Mouse (Mus musculus): ENCODE results near the gene Gm44511. TPM values are rescaled to one million over a fixed set of nuclear protein-coding genes. Genes with fewer than 3 reads are reported as not detected.
"Not testable (repeated sequence)": the region's sequence is repeated elsewhere in the genome, so short reads cannot be mapped to it uniquely, and the experiment has no call there.

Gm44511 gene
- polyA plus RNA-seq, 1 experiment: not detected

- H3K79me2 ChIP-seq (ENCODE audit: control insufficient read depth, insufficient read depth): no peaks in the 10 kb centered on the region
- no peak overlapping the region for H3K4me3 ChIP-seq
- no peak for TF ChIP-seq CEBPB (IDR thresholded peaks at IDR 0.05; ENCODE audit: insufficient read depth, poor library complexity, severe bottlenecking)
- no peak for TF ChIP-seq E2F4 (IDR thresholded peaks at IDR 0.05; ENCODE audit: insufficient read depth)
- no peak for TF ChIP-seq SRF (IDR thresholded peaks at IDR 0.05; ENCODE audit: control insufficient read depth, insufficient read length, low read depth)
- no peak for TF ChIP-seq POLR2A (IDR thresholded peaks at IDR 0.05; ENCODE audit: insufficient read length, low read depth)
- TF ChIP-seq POLR2AphosphoS2 (IDR thresholded peaks at IDR 0.05; ENCODE audit: insufficient read length, low read depth): no peak
- TF ChIP-seq MYOD1 (IDR thresholded peaks at IDR 0.05; ENCODE audit: control insufficient read depth in 1 of 3, insufficient read length in 2 of 3, low read depth in 2 of 3): no peak
- TF ChIP-seq MYOG (IDR thresholded peaks at IDR 0.05; ENCODE audit: control insufficient read depth in 1 of 3, insufficient read depth in 1 of 3, insufficient read length in 2 of 3, low read depth in 2 of 3): no peak
- no peak for TF ChIP-seq TCF3 (IDR thresholded peaks at IDR 0.05; ENCODE audit: insufficient read length, low read depth)
- no peak for TF ChIP-seq TCF12 (IDR thresholded peaks at IDR 0.05; ENCODE audit: insufficient read depth, poor library complexity, severe bottlenecking)
- TF ChIP-seq REST (IDR thresholded peaks at IDR 0.05; ENCODE audit: insufficient read depth, insufficient read length): no peak
- TF ChIP-seq USF1 (IDR thresholded peaks at IDR 0.05; ENCODE audit: low read depth): no peak
- TF ChIP-seq MAX (IDR thresholded peaks at IDR 0.05; ENCODE audit: low read depth): no peak
- H3K36me3 ChIP-seq (ENCODE audit: control insufficient read depth, insufficient read depth): no peaks in the 10 kb centered on the region
- no peak overlapping the region for H3ac ChIP-seq (ENCODE audit: control insufficient read depth, insufficient read length)
- no peak overlapping the region for H3K4me2 ChIP-seq (ENCODE audit: low read depth)
- H3K27me3 ChIP-seq (ENCODE audit: control insufficient read depth, insufficient read depth, insufficient read length): no peaks in the 10 kb centered on the region
Measured at GRCm38 (mm10) chr6:128808532-128808931, 17.6 kb downstream of the Gm44511 start.

GRCm38 (mm10) chr6:128807021-128807420 lies 19.1 kb downstream of the Gm44511 start:
- no peaks in the 10 kb centered on the region for H3K79me2 ChIP-seq (ENCODE audit: control insufficient read depth, insufficient read depth)
- TF ChIP-seq POLR2A (IDR thresholded peaks at IDR 0.05; ENCODE audit: insufficient read length, low read depth) (no peak), POLR2AphosphoS2 (IDR thresholded peaks at IDR 0.05; ENCODE audit: insufficient read length, low read depth) (no peak), SRF (IDR thresholded peaks at IDR 0.05; ENCODE audit: control insufficient read depth, insufficient read length, low read depth) (no peak), MYOD1 (IDR thresholded peaks at IDR 0.05; ENCODE audit: control insufficient read depth in 1 of 3, insufficient read length in 2 of 3, low read depth in 2 of 3) (no peak), MYOG (IDR thresholded peaks at IDR 0.05; ENCODE audit: control insufficient read depth in 1 of 3, insufficient read depth in 1 of 3, insufficient read length in 2 of 3, low read depth in 2 of 3) (no peak), USF1 (IDR thresholded peaks at IDR 0.05; ENCODE audit: low read depth) (no peak), E2F4 (IDR thresholded peaks at IDR 0.05; ENCODE audit: insufficient read depth) (no peak), MAX (IDR thresholded peaks at IDR 0.05; ENCODE audit: low read depth) (no peak), TCF3 (IDR thresholded peaks at IDR 0.05; ENCODE audit: insufficient read length, low read depth) (no peak), REST (IDR thresholded peaks at IDR 0.05; ENCODE audit: insufficient read depth, insufficient read length) (no peak), CEBPB (IDR thresholded peaks at IDR 0.05; ENCODE audit: insufficient read depth, poor library complexity, severe bottlenecking) (no peak), TCF12 (IDR thresholded peaks at IDR 0.05; ENCODE audit: insufficient read depth, poor library complexity, severe bottlenecking) (no peak)
- no peak overlapping the region for H3K4me3 ChIP-seq
- no peaks in the 10 kb centered on the region for H3K36me3 ChIP-seq (ENCODE audit: control insufficient read depth, insufficient read depth)
- no peak overlapping the region for H3K4me2 ChIP-seq (ENCODE audit: low read depth)
- H3ac ChIP-seq (ENCODE audit: control insufficient read depth, insufficient read length): no peak overlapping the region
- no peaks in the 10 kb centered on the region for H3K27me3 ChIP-seq (ENCODE audit: control insufficient read depth, insufficient read depth, insufficient read length)

GRCm38 (mm10) chr6:128804823-128805640 lies 21.1 kb downstream of the Gm44511 start:
- H3K79me2 ChIP-seq (ENCODE audit: control insufficient read depth, insufficient read depth); H3K36me3 ChIP-seq (ENCODE audit: control insufficient read depth, insufficient read depth); H3K4me3 ChIP-seq; H3K27me3 ChIP-seq (ENCODE audit: control insufficient read depth, insufficient read depth, insufficient read length); H3ac ChIP-seq (ENCODE audit: control insufficient read depth, insufficient read length); H3K4me2 ChIP-seq (ENCODE audit: low read depth): not testable (repeated sequence)

- TF ChIP-seq E2F4 (IDR thresholded peaks at IDR 0.05; ENCODE audit: insufficient read depth): peak; percentile 9
- TF ChIP-seq MYOG (IDR thresholded peaks at IDR 0.05; ENCODE audit: control insufficient read depth in 1 of 3, insufficient read depth in 1 of 3, insufficient read length in 2 of 3, low read depth in 2 of 3): no peak
- H3K4me2 ChIP-seq (ENCODE audit: low read depth): peak overlapping the region; percentile 83
- no peaks in the 10 kb centered on the region for H3K79me2 ChIP-seq (ENCODE audit: control insufficient read depth, insufficient read depth)
- H3K4me3 ChIP-seq: peak overlapping the region; percentile 13
- H3K27me3 ChIP-seq (ENCODE audit: control insufficient read depth, insufficient read depth, insufficient read length): no peaks in the 10 kb centered on the region
- H3K36me3 ChIP-seq (ENCODE audit: control insufficient read depth, insufficient read depth): no peaks in the 10 kb centered on the region
- no peak overlapping the region for H3ac ChIP-seq (ENCODE audit: control insufficient read depth, insufficient read length)
Measured at GRCm38 (mm10) chr6:128802999-128803857, 22.9 kb downstream of the Gm44511 start.

- Histone ChIP-seq H3K27me3 (ENCODE audit: control insufficient read depth, insufficient read depth, insufficient read length) (no peaks in the 10 kb centered on the region), H3K36me3 (ENCODE audit: control insufficient read depth, insufficient read depth) (no peaks in the 10 kb centered on the region), H3K79me2 (ENCODE audit: control insufficient read depth, insufficient read depth) (no peaks in the 10 kb centered on the region), H3K4me2 (ENCODE audit: low read depth) (peak overlapping the region; percentile 83), H3K4me3 (peak overlapping the region; percentile 13), H3ac (ENCODE audit: control insufficient read depth, insufficient read length) (no peak overlapping the region)
- no peak for TF ChIP-seq POLR2AphosphoS2 (IDR thresholded peaks at IDR 0.05; ENCODE audit: insufficient read length, low read depth)
- no peak for TF ChIP-seq POLR2A (IDR thresholded peaks at IDR 0.05; ENCODE audit: insufficient read length, low read depth)
- TF ChIP-seq MYOG (IDR thresholded peaks at IDR 0.05; ENCODE audit: control insufficient read depth in 1 of 3, insufficient read depth in 1 of 3, insufficient read length in 2 of 3, low read depth in 2 of 3): no peak
- no peak for TF ChIP-seq CEBPB (IDR thresholded peaks at IDR 0.05; ENCODE audit: insufficient read depth, poor library complexity, severe bottlenecking)
Measured at GRCm38 (mm10) chr6:128802557-128802956, 23.6 kb downstream of the Gm44511 start.

- not testable (repeated sequence) for H3K4me2 ChIP-seq (ENCODE audit: low read depth); H3ac ChIP-seq (ENCODE audit: control insufficient read depth, insufficient read length); H3K4me3 ChIP-seq; H3K79me2 ChIP-seq (ENCODE audit: control insufficient read depth, insufficient read depth); H3K36me3 ChIP-seq (ENCODE audit: control insufficient read depth, insufficient read depth); H3K27me3 ChIP-seq (ENCODE audit: control insufficient read depth, insufficient read depth, insufficient read length)
Measured at GRCm38 (mm10) chr6:128800696-128801095, 25.4 kb downstream of the Gm44511 start.
